Mouse (Mus musculus) heart, embryonic 12.5 days (tissue): Measurements from ENCODE around the gene Ptgfrn. TPM values are rescaled to one million over a fixed set of nuclear protein-coding genes. Genes with fewer than 3 reads are reported as not detected.

Source experiments
- ATAC-seq: fragments of 200-750 bp; cut with Nextera tagmentation; 2 replicates; pipeline ENCODE4 v1.8.0; 2017; ENCODE audit warnings: moderate TSS enrichment, moderate library complexity; ENCODE audit not compliant: insufficient number of reproducible peaks, low FRiP score
- H3K27ac ChIP-seq: fragments of 300-500 bp; sonication (generic); 2 replicates; pipeline ENCODE4 v1.5.1; 2016; ENCODE audit warnings: mild to moderate bottlenecking, moderate library complexity; ENCODE audit not compliant: poor library complexity, severe bottlenecking
- H3K27me3 ChIP-seq: fragments of 300-500 bp; sonication (generic); replicated peaks from 2 replicates; pipeline ENCODE4 v1.6.1; 2016; ENCODE audit warnings: mild to moderate bottlenecking, moderate library complexity
- H3K36me3 ChIP-seq: fragments of 300-500 bp; sonication (generic); 2 replicates; pipeline ENCODE4 v1.6.1; 2016; ENCODE audit warnings: mild to moderate bottlenecking, moderate library complexity
- H3K4me1 ChIP-seq: fragments of 300-500 bp; sonication (generic); replicated peaks from 2 replicates; pipeline ENCODE4 v1.6.1; 2016; ENCODE audit warnings: mild to moderate bottlenecking
- H3K4me2 ChIP-seq: fragments of 300-500 bp; sonication (generic); 2 replicates; pipeline ENCODE4 v1.6.1; 2016; ENCODE audit warnings: mild to moderate bottlenecking, moderate library complexity
- H3K4me3 ChIP-seq: fragments of 300-500 bp; sonication (generic); 2 replicates; pipeline ENCODE4 v1.5.1; 2016; ENCODE audit warnings: mild to moderate bottlenecking
- H3K9ac ChIP-seq: fragments of 300-500 bp; sonication (generic); 2 replicates; pipeline ENCODE4 v1.6.1; 2016; ENCODE audit warnings: mild to moderate bottlenecking, moderate library complexity
- H3K9me3 ChIP-seq: fragments of 300-500 bp; sonication (generic); replicated peaks from 2 replicates; pipeline ENCODE4 v1.6.1; 2016; ENCODE audit warnings: mild to moderate bottlenecking, moderate library complexity
- WGBS: fragments of 180-500 bp; shearing (Covaris S2); methylation state at CpG from one replicate; pipeline ENCODE4 v1.1.7; 2016; 5-methylcytosine and 5-hydroxymethylcytosine counted together
- polyA plus RNA-seq: library from polyadenylated mRNA; unstranded; fragments of >200 nt; fragmentation: Nextera tagmentation; extraction: Ambion mirVana; gene quantifications from 2 replicates; pipeline ENCODE4 v1.2.1, GENCODE M21; 2016

The Ptgfrn gene
- polyA plus RNA-seq, 1 experiment from 2014 or later = 6.8 TPM

DNA sequence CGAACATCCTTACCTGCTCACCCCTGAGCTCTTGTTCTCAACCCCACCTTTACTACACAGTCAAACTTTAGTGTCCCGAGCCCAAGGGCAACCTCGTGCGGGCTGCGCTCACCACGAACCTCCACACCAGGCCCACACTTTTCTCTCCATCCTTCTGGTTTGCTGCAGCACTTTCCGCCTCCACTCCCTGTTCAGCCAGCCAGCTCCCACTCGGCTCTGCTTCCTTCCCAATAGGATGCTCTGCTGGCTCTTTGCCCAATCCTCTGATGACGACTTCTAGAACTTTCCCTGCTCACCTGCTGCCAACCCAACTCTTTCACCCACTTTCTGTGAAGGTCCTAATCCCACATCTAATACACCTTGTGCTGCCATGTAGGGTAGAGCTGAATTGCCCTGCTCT lies 6.3 kb downstream of the Ptgfrn start:
- WGBS = 70% methylated on average over 9 of the region's 9 CpGs
- H3K4me2 ChIP-seq = no peak overlapping the region
- H3K4me1 ChIP-seq = peaks cover 59% of the 10 kb centered on the region
- no peak overlapping the region for H3K9ac ChIP-seq
- no peak overlapping the region for H3K4me3 ChIP-seq
- H3K36me3 ChIP-seq = no peaks in the 10 kb centered on the region
- no peaks in the 10 kb centered on the region for H3K9me3 ChIP-seq
- H3K27me3 ChIP-seq = no peaks in the 10 kb centered on the region
- no peak for ATAC-seq
- H3K27ac ChIP-seq = no peak overlapping the region

DNA sequence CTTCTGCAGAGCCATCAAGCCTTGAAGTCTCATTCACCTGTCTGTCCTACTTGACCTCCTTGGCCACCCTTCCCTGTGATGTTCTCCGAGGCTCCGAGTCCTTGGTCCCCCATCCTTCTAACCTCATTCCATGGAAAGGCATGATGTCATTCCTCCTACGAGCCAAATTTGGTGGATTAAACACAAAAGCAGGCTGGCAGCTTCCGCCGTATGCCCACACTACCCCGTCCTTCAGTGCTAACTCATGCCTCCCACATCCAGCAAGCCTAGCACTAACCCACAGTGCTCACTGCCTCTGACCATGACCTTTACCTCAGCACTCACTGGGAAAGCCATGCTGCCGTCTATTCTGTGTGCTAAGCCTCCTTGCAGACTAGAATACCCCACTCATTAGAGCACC lies 8.0 kb downstream of the Ptgfrn start:
- ATAC-seq = no peak
- Histone ChIP-seq H3K36me3 (no peaks in the 10 kb centered on the region), H3K4me1 (peaks cover 64% of the 10 kb centered on the region), H3K4me2 (no peak overlapping the region), H3K9ac (no peak overlapping the region), H3K9me3 (no peaks in the 10 kb centered on the region), H3K27ac (no peak overlapping the region), H3K27me3 (no peaks in the 10 kb centered on the region), H3K4me3 (no peak overlapping the region)
- WGBS = 84% methylated on average over 7 of the region's 7 CpGs

GRCm38 (mm10) chr3:101101184-101101583 lies 8.9 kb downstream of the Ptgfrn start:
- no peak overlapping the region for H3K4me2 ChIP-seq
- WGBS = 74% methylated on average over 7 of the region's 7 CpGs
- H3K4me3 ChIP-seq = no peak overlapping the region
- H3K27me3 ChIP-seq = no peaks in the 10 kb centered on the region
- peaks cover 62% of the 10 kb centered on the region for H3K4me1 ChIP-seq
- no peak overlapping the region for H3K9ac ChIP-seq
- no peaks in the 10 kb centered on the region for H3K36me3 ChIP-seq
- ATAC-seq = no peak
- no peak overlapping the region for H3K27ac ChIP-seq
- H3K9me3 ChIP-seq = no peaks in the 10 kb centered on the region

GRCm38 (mm10) chr3:101099701-101100357 lies 10.2 kb downstream of the Ptgfrn start:
- 76% methylated on average over 9 of the region's 9 CpGs for WGBS
- H3K27me3 ChIP-seq = no peaks in the 10 kb centered on the region
- no peaks in the 10 kb centered on the region for H3K9me3 ChIP-seq
- ATAC-seq = no peak
- no peaks in the 10 kb centered on the region for H3K36me3 ChIP-seq
- no peak overlapping the region for H3K27ac ChIP-seq
- no peak overlapping the region for H3K4me2 ChIP-seq
- H3K4me3 ChIP-seq = no peak overlapping the region
- peaks cover 50% of the 10 kb centered on the region for H3K4me1 ChIP-seq
- H3K9ac ChIP-seq = 0 out of 2 replicates have a peak overlapping the region, but pooled peaks have one; percentile 18

DNA sequence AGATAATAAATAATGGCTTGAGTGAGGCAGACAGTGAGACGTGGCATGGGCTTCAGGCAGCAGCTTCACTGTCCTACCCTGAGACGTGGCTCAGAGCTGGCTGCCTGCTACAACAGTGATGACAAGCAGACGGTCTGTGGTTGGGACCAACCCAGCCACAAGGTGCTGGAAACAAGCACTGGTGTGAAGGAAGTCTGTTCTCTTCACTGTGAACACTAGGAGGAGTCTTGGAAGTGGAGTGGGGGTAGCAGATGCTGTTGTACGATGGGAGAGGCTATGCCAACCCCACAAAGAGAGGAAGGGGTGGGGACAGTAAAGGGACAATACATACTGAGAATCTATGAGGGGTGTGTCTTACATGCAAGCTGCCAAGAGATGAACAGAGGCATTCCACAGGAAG lies 12.0 kb downstream of the Ptgfrn start:
- H3K27ac ChIP-seq = no peak overlapping the region
- no peak overlapping the region for H3K4me3 ChIP-seq
- H3K9me3 ChIP-seq = no peaks in the 10 kb centered on the region
- H3K27me3 ChIP-seq = no peaks in the 10 kb centered on the region
- no peak overlapping the region for H3K4me2 ChIP-seq
- no peak overlapping the region for H3K9ac ChIP-seq
- WGBS = 29% methylated on average over 4 of the region's 4 CpGs
- no peaks in the 10 kb centered on the region for H3K36me3 ChIP-seq
- ATAC-seq = peak; percentile 18; the same call in 1 of the 2 replicates
- H3K4me1 ChIP-seq = peaks cover 49% of the 10 kb centered on the region

GRCm38 (mm10) chr3:101097146-101097800 lies 12.8 kb downstream of the Ptgfrn start:
- Histone ChIP-seq H3K4me3 (no peak overlapping the region), H3K9me3 (no peaks in the 10 kb centered on the region), H3K36me3 (no peaks in the 10 kb centered on the region), H3K4me1 (peaks cover 50% of the 10 kb centered on the region), H3K4me2 (no peak overlapping the region), H3K9ac (no peak overlapping the region), H3K27me3 (no peaks in the 10 kb centered on the region), H3K27ac (no peak overlapping the region)
- 75% methylated on average over 9 of the region's 9 CpGs for WGBS
- no peak for ATAC-seq

- Histone ChIP-seq H3K4me1 (peaks cover 43% of the 10 kb centered on the region), H3K9ac (no peak overlapping the region), H3K4me3 (no peak overlapping the region), H3K27me3 (no peaks in the 10 kb centered on the region), H3K27ac (no peak overlapping the region), H3K9me3 (no peaks in the 10 kb centered on the region), H3K4me2 (no peak overlapping the region), H3K36me3 (no peaks in the 10 kb centered on the region)
- 82% methylated on average over 5 of the region's 5 CpGs for WGBS
- ATAC-seq = no peak
Measured at GRCm38 (mm10) chr3:101095761-101096449, 14.2 kb downstream of the Ptgfrn start.

GRCm38 (mm10) chr3:101092202-101092601 lies 17.9 kb downstream of the Ptgfrn start:
- H3K4me3 ChIP-seq = no peak overlapping the region
- H3K9ac ChIP-seq = no peak overlapping the region
- H3K27ac ChIP-seq = no peak overlapping the region
- H3K36me3 ChIP-seq = no peaks in the 10 kb centered on the region
- no peaks in the 10 kb centered on the region for H3K27me3 ChIP-seq
- peaks cover 16% of the 10 kb centered on the region for H3K4me1 ChIP-seq
- no peak overlapping the region for H3K4me2 ChIP-seq
- WGBS = 74% methylated on average over 13 of the region's 13 CpGs
- no peak for ATAC-seq
- no peaks in the 10 kb centered on the region for H3K9me3 ChIP-seq

DNA sequence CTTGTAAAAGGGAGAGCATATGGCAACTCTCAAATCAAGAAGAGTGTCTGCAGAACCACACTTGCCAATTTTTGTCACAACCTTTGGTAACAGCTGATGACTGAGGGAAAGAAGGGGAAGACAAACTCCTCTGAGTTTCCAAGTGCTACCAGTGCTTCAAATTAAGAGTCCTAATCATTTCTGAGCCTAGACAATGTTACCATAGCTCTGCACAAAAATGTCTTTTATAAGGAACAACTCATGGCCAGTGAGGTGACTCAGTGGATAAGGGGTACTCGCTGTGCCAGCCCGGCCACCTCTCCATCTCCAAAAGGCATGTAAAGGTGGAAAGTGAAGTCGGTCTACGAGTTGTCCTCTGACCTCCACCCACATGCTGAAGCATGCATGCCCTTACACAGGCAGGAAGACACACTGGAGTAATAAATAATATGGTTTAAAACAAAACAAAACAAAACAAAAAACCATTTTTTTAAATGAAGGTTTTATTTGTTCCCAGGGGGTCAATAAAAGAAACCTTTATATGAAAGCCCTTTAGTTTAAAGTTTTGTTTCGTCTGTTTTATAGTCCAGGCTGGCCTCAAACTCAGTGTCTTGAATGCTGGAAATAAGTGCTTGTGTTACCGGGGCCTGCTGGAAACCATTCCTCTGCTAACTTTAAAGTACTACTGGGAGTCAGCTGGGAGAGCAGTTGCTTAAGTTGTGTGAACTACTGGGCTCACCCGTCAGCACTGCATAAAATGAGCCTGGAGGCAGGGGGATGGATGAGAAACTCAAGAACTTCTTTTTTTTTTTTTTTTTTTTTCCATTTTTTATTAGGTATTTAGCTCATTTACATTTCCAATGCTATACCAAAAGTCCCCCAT lies 23.3 kb downstream of the Ptgfrn start:
- Histone ChIP-seq H3K4me3 (no peak overlapping the region), H3K4me1 (peaks cover 12% of the 10 kb centered on the region), H3K27ac (no peak overlapping the region), H3K36me3 (no peaks in the 10 kb centered on the region), H3K27me3 (no peaks in the 10 kb centered on the region), H3K9ac (no peak overlapping the region), H3K9me3 (no peaks in the 10 kb centered on the region), H3K4me2 (no peak overlapping the region)
- ATAC-seq = no peak
- WGBS = 74% methylated on average over 7 of the region's 7 CpGs

DNA sequence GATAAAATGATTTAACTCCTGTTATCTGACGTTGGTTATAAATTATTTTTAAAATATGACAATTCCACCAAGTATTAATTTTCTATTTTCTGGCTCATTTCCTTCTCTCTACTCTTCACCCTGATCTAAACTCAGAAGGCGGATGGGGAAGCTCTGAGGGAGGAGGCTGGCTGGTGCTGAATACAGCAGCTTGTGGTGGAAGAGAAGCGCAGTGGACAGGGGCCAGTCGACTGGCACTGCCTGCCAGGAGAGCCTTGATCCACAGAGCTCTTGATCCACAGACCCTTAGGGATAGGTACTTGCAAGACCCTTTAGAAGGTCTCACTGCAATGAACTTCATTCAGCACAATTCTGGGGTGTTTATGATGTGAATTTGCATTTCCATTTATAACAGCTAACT lies 29.2 kb downstream of the Ptgfrn start:
- no peak for ATAC-seq
- 92% methylated on average over 4 of the region's 4 CpGs for WGBS

GRCm38 (mm10) chr3:101078344-101078743 lies 31.7 kb downstream of the Ptgfrn start:
- H3K27ac ChIP-seq = no peak overlapping the region
- 71% methylated on average over 1 of the region's 1 CpGs for WGBS
- no peak; the same call in 1 of the 2 replicates for ATAC-seq
- H3K4me2 ChIP-seq = no peak overlapping the region
- no peak overlapping the region for H3K9ac ChIP-seq
- peaks cover 26% of the 10 kb centered on the region for H3K36me3 ChIP-seq
- H3K27me3 ChIP-seq = no peaks in the 10 kb centered on the region
- no peaks in the 10 kb centered on the region for H3K9me3 ChIP-seq
- peaks cover 52% of the 10 kb centered on the region for H3K4me1 ChIP-seq
- H3K4me3 ChIP-seq = no peak overlapping the region

More for the DNA sequence above, 29.2 kb downstream of the Ptgfrn start:
- H3K4me2 ChIP-seq = no peak overlapping the region
- peaks cover 34% of the 10 kb centered on the region for H3K4me1 ChIP-seq
- H3K9ac ChIP-seq = no peak overlapping the region
- no peaks in the 10 kb centered on the region for H3K9me3 ChIP-seq
- H3K27ac ChIP-seq = no peak overlapping the region
- peaks cover 23% of the 10 kb centered on the region for H3K36me3 ChIP-seq
- H3K4me3 ChIP-seq = no peak overlapping the region
- no peaks in the 10 kb centered on the region for H3K27me3 ChIP-seq
